Mouse (Mus musculus): ENCODE measurements around the gene Gsc2.
"Not testable (repeated sequence)": the region's sequence is repeated elsewhere in the genome, so short reads cannot be mapped to it uniquely, and the experiment has no call there.

Gsc2 gene
- long read RNA-seq, experiment 1 = 0 reads
- long read RNA-seq, experiment 2 = 0 reads

GRCm38 (mm10) chr16:17914307-17915249 lies at the start of gene Gsc2:
Gsc2 (minus strand) TSS chr16:17915059.
- intact Hi-C loops (cut with DNase I) = loop anchor here (10.0 kb wide), 1 partner anchor 130 kb away; no protein-coding TSS in a partner anchor

GRCm38 (mm10) chr16:17962091-17962490 lies 47.2 kb upstream of the Gsc2 start:
- intact Hi-C loops (cut with DNase I) = no loop called here

GRCm38 (mm10) chr16:17956052-17956638 lies 41.3 kb upstream of the Gsc2 start:
- intact Hi-C loops (cut with DNase I) = not testable (repeated sequence)

GRCm38 (mm10) chr16:17951618-17952017 lies 36.8 kb upstream of the Gsc2 start:
- intact Hi-C loops (cut with DNase I) = no loop called here

GRCm38 (mm10) chr16:17950068-17950467 lies 35.2 kb upstream of the Gsc2 start:
- intact Hi-C loops (cut with DNase I) = no loop called here

- intact Hi-C loops (cut with DNase I) = no loop called here
These were observed 34.6 kb upstream of the Gsc2 start for GRCm38 (mm10) chr16:17949421-17949877.

- intact Hi-C loops (cut with DNase I) = no loop called here
These were observed 30.4 kb upstream of the Gsc2 start for GRCm38 (mm10) chr16:17945081-17945831.

GRCm38 (mm10) chr16:17943466-17943865 lies 28.6 kb upstream of the Gsc2 start:
- intact Hi-C loops (cut with DNase I) = no loop called here

- intact Hi-C loops (cut with DNase I) = no loop called here
These were observed 24.4 kb upstream of the Gsc2 start for GRCm38 (mm10) chr16:17939255-17939751.

- intact Hi-C loops (cut with DNase I) = no loop called here
These were observed 24.0 kb upstream of the Gsc2 start for GRCm38 (mm10) chr16:17938821-17939220.

GRCm38 (mm10) chr16:17938187-17938586 lies 23.3 kb upstream of the Gsc2 start:
- intact Hi-C loops (cut with DNase I) = no loop called here

GRCm38 (mm10) chr16:17936776-17937175 lies 21.9 kb upstream of the Gsc2 start:
- intact Hi-C loops (cut with DNase I) = no loop called here

GRCm38 (mm10) chr16:17934445-17934910 lies 19.6 kb upstream of the Gsc2 start:
- intact Hi-C loops (cut with DNase I) = no loop called here

GRCm38 (mm10) chr16:17933594-17934444 lies 19.0 kb upstream of the Gsc2 start:
- intact Hi-C loops (cut with DNase I) = no loop called here

- intact Hi-C loops (cut with DNase I) = no loop called here
These were observed 17.1 kb upstream of the Gsc2 start for GRCm38 (mm10) chr16:17931906-17932460.

GRCm38 (mm10) chr16:17929631-17930030 lies 14.8 kb upstream of the Gsc2 start:
- intact Hi-C loops (cut with DNase I) = loop anchor here (5.0 kb wide), 1 partner anchor 58 kb away; no protein-coding TSS in a partner anchor

- intact Hi-C loops (cut with DNase I) = loop anchor here (5.0 kb wide), 1 partner anchor 58 kb away; no protein-coding TSS in a partner anchor
These were observed 14.4 kb upstream of the Gsc2 start for GRCm38 (mm10) chr16:17929211-17929610.

GRCm38 (mm10) chr16:17928627-17929104 lies 13.8 kb upstream of the Gsc2 start:
- intact Hi-C loops (cut with DNase I) = loop anchor here (5.0 kb wide), 1 partner anchor 59 kb away; no protein-coding TSS in a partner anchor

GRCm38 (mm10) chr16:17928087-17928580 lies 13.3 kb upstream of the Gsc2 start, which contains the start of gene Slc25a1:
Slc25a1 (minus strand) TSS chr16:17928219.
- intact Hi-C loops (cut with DNase I) = loop anchor here (5.0 kb wide), 1 partner anchor 59 kb away; no protein-coding TSS in a partner anchor
